In the genomic region with DNA sequence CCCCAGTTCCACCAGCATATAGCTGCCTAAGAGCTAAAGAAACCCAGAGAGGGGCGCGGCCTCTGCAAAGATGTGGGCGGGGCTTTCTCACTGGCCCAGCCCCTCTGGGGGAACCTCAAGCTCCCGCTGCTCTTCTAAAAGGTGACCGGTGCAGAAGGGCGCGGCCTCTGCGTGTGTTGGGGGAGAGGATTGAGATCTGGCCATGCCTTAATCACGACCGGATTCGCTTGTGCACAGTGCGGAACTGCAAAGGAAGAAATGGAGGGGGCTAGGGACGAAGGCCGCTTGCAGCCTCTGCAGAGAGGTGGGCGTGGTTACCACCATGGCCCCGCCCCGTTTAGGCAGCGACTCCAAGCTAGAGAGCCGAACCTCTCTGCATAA, we compare ENCODE assay signal across 8 mouse cellular contexts. TPM values are rescaled to one million over a fixed set of nuclear protein-coding genes. Genes with fewer than 3 reads are reported as not detected.
DNase-seq lines count a peak whose midpoint lies in the region; ATAC-seq lines count a peak whose summit lies in the region.

No protein-coding gene starts in this region.

- DNase-seq in adipocyte (ENCODE audit: low spot score): peak; percentile 98
- DNase-seq in embryo, embryonic 10 days (ENCODE audit: low spot score): peak; percentile 95
- DNase-seq in gastrocnemius, postnatal 14 days: peak; percentile 97
- DNase-seq in left cerebral cortex, postnatal 10 days (ENCODE audit: extremely low spot score in 1 of 2, low spot score in 2 of 2): peak; percentile 92 to 98
- DNase-seq in right cerebral cortex, postnatal 25 days: peak; percentile 96
- DNase-seq in urinary bladder, postnatal 4 days (ENCODE audit: low spot score in 2 of 2): peak; percentile 94 to 97

- intact Hi-C loops in gastrocnemius, postnatal 14 days (cut with DNase I; ENCODE audit: low total_unique reads): no loop called here
- intact Hi-C loops in left cerebral cortex, postnatal 10 days (cut with DNase I): no loop called here

- peak; percentile 99 for ATAC-seq in inflammation-experienced regulatory T-cells, adult 6 months
- ATAC-seq in megakaryocyte-erythroid progenitor cell, adult 5-6 weeks (replicated peaks; ENCODE audit: low FRiP score, low TSS enrichment, poor library complexity, severe bottlenecking): peak; percentile 94

RNA-seq across cellular contexts. Expression of a gene that starts 0.3 kb away (rescaled TPM):
- total RNA-seq in gastrocnemius, postnatal 14 days (2021): 10 to 100 TPM; 25.9 to 31.5 TPM
- under 1 TPM; 0.50 to 0.67 (median 0.66) TPM for polyA plus RNA-seq in inflammation-experienced regulatory T-cells, adult 6 months (2017; shearing (Covaris generic))
- total RNA-seq in left cerebral cortex, postnatal 10 days (2021): 10 to 100 TPM; 56.9 to 57.5 TPM
- 2.4 and 3.5 TPM in 2 replicates for total RNA-seq in megakaryocyte-erythroid progenitor cell, adult 5-6 weeks (2014; fragmentation: Nextera tagmentation)
- total RNA-seq in megakaryocyte-erythroid progenitor cell, adult 5-6 weeks (2017): 1.1 and 2.2 TPM in 2 replicates

RNA-seq across cellular contexts. Expression of a gene that starts 41.5 kb away (rescaled TPM):
- total RNA-seq in gastrocnemius, postnatal 14 days (2021): 1 to 10 TPM; 2.7 to 4.1 TPM
- polyA plus RNA-seq in inflammation-experienced regulatory T-cells, adult 6 months (2017; shearing (Covaris generic)): 1 to 10 TPM; 1.4 to 3.3 (median 2.1) TPM
- 100 to 1,000 TPM; 136 to 141 TPM for total RNA-seq in left cerebral cortex, postnatal 10 days (2021)
- 0.31 and 1.5 TPM in 2 replicates for total RNA-seq in megakaryocyte-erythroid progenitor cell, adult 5-6 weeks (2014; fragmentation: Nextera tagmentation)
- 0.76 and 1.3 TPM in 2 replicates for total RNA-seq in megakaryocyte-erythroid progenitor cell, adult 5-6 weeks (2017)

RNA-seq across cellular contexts. Expression of a gene that starts 49.0 kb away (rescaled TPM):
- total RNA-seq in gastrocnemius, postnatal 14 days (2021): not detected
- polyA plus RNA-seq in inflammation-experienced regulatory T-cells, adult 6 months (2017; shearing (Covaris generic)): under 1 TPM in 1 of 3 experiments, not detected in 2; 0.38 TPM
- not detected for total RNA-seq in left cerebral cortex, postnatal 10 days (2021)
- total RNA-seq in megakaryocyte-erythroid progenitor cell, adult 5-6 weeks (2014; fragmentation: Nextera tagmentation): not detected in 2 replicates
- not detected in 2 replicates for total RNA-seq in megakaryocyte-erythroid progenitor cell, adult 5-6 weeks (2017)

RNA-seq across cellular contexts. Expression of a gene that starts 57.1 kb away (rescaled TPM):
- 1 to 10 TPM; 7.6 to 9.0 TPM for total RNA-seq in gastrocnemius, postnatal 14 days (2021)
- 10 to 100 TPM; 18.7 to 31.4 (median 28.0) TPM for polyA plus RNA-seq in inflammation-experienced regulatory T-cells, adult 6 months (2017; shearing (Covaris generic))
- 10 to 100 TPM; 45.7 to 47.7 TPM for total RNA-seq in left cerebral cortex, postnatal 10 days (2021)
- 43.9 and 54.6 TPM in 2 replicates for total RNA-seq in megakaryocyte-erythroid progenitor cell, adult 5-6 weeks (2014; fragmentation: Nextera tagmentation)
- 36.8 and 43.6 TPM in 2 replicates for total RNA-seq in megakaryocyte-erythroid progenitor cell, adult 5-6 weeks (2017)

Comparison
In these comparisons a context has a peak if more than half of its experiments do, and no peak if none do; other contexts are left out.
1. Peak in every context shown above with its lines: DNase-seq and ATAC-seq.
2. RNA of a gene that starts 0.3 kb away (total RNA-seq): 56.9 to 57.5 TPM in left cerebral cortex, postnatal 10 days and 25.9 to 31.5 TPM in gastrocnemius, postnatal 14 days; 1.1 to 3.5 TPM in megakaryocyte-erythroid progenitor cell, adult 5-6 weeks; every median in the first group is over 4 times any median in the second.
3. RNA of a gene that starts 41.5 kb away (total RNA-seq): 136 to 141 TPM in left cerebral cortex, postnatal 10 days; 2.7 to 4.1 TPM in gastrocnemius, postnatal 14 days and 0.31 to 1.5 TPM in megakaryocyte-erythroid progenitor cell, adult 5-6 weeks; every median in the first group is over 10 times any median in the second.